Mouse (Mus musculus): ENCODE measurements around the gene Car12. TPM values are rescaled to one million over a fixed set of nuclear protein-coding genes. Genes with fewer than 3 reads are reported as not detected.

The Car12 gene
- polyA plus RNA-seq, 1 experiment = 0.74 TPM

DNA sequence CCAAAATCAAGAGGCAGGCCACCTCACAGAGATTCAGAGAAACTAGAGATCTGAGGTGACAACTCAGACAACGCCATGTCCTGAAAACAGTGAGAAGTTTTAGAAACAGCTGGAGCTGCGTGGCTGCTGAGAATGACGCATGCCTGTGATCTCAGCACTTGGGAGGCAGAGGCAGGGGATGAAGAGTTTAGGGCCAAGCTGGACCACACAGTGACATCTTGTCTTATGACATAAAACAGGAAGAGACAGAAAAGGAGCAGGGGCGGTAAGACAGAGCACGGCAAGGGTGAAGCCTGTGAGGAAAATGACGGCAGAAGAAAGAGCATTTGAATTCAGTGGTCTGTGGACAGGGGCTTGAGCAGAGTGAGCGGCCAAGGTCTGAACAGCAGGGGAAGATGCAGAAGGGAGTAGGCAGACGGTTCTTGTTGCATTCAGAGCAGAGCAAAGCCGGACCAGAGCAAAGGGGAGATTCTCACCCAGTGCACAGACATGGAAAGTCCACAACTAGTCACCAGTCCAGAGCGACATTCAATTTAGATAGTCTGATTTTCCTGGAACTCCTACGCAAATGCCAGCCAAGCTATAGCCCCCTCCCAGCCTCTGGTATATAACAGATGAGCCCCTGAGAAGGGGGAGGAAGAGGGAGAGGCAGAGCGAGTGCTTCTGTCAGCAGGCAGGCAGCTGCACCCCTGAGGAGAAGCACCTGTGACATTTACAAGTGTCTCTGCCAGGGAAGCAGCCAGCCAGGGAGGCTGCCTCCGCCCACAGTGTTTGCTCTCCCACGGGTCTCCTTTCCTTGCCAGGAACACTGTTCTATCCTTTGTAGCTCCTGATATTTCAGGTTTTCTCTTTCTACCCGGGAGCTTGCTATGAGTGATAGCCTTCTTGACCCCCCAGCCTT is 19.6 kb downstream of the Car12 start:
- 73% methylated on average over 15 of the region's 15 CpGs for WGBS
- no peak overlapping the region for H3K27ac ChIP-seq (ENCODE audit: insufficient read depth, low read length)
- H3K4me1 ChIP-seq (ENCODE audit: control insufficient read depth, insufficient read depth, insufficient read length) = no peaks in the 10 kb centered on the region
- no peak overlapping the region for H3K4me3 ChIP-seq (ENCODE audit: extremely low read depth, insufficient read depth, insufficient read length)
- TF ChIP-seq CTCF (IDR thresholded peaks at IDR 0.05; ENCODE audit: extremely low read depth, insufficient read depth, insufficient read length, insufficient replicate concordance) (no peak), POLR2A (IDR thresholded peaks at IDR 0.05; ENCODE audit: low read depth, low read length) (no peak)
- DNase-seq (ENCODE audit: low read depth in 1 of 2, low spot score in 2 of 2) = no peak
- H3K27me3 ChIP-seq (ENCODE audit: control insufficient read depth, insufficient read depth, low read length) = no peaks in the 10 kb centered on the region
- no peaks in the 10 kb centered on the region for H3K36me3 ChIP-seq (ENCODE audit: control insufficient read depth, insufficient read depth, low read length)

DNA sequence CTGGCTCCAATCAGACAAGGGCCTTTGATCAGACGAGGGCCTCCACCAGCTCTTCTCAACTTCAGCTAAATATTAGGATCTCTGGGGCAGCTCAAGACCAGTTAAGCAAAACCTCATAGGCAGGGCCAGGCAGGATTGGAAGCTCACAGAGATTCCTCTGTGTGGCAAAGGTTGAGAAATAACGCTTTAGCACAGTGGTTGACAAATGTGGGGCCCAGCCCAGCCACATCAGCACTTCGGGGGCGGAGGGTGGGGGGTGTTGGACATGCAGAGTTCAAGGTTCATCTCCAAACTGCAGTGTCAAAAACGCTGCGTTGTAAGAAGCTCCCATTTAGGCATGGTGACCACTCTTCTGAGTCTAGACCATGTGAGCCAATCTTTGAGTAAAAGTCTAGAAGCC is 21.1 kb downstream of the Car12 start:
- WGBS = 87% methylated on average over 6 of the region's 6 CpGs
- TF ChIP-seq CTCF (IDR thresholded peaks at IDR 0.05; ENCODE audit: extremely low read depth, insufficient read depth, insufficient read length, insufficient replicate concordance) (no peak), POLR2A (IDR thresholded peaks at IDR 0.05; ENCODE audit: low read depth, low read length) (no peak)
- Histone ChIP-seq H3K4me1 (ENCODE audit: control insufficient read depth, insufficient read depth, insufficient read length) (no peaks in the 10 kb centered on the region), H3K27me3 (ENCODE audit: control insufficient read depth, insufficient read depth, low read length) (no peaks in the 10 kb centered on the region), H3K4me3 (ENCODE audit: extremely low read depth, insufficient read depth, insufficient read length) (no peak overlapping the region), H3K36me3 (ENCODE audit: control insufficient read depth, insufficient read depth, low read length) (no peaks in the 10 kb centered on the region), H3K27ac (ENCODE audit: insufficient read depth, low read length) (no peak overlapping the region)
- DNase-seq (ENCODE audit: low read depth in 1 of 2, low spot score in 2 of 2) = no peak

DNA sequence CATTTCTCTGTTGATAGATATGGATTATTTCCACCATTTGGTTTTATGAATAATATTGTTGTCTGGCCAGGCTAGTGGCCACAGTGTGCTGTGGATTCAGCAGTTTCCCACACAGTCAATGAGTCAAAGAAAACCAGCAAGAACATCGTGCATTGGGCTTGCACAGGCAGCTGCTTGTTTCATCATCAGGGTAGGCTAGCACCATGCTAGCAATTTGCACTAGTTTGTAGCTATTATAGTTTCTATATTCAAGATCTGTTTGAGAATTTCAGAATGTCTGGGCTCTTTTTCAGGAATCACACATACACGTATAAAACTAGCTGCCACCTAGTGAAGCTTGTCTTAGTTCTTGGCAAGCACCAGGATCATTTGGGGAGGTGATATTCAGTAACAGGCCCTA is 21.6 kb downstream of the Car12 start:
- 88% methylated on average over 2 of the region's 2 CpGs for WGBS
- no peaks in the 10 kb centered on the region for H3K4me1 ChIP-seq (ENCODE audit: control insufficient read depth, insufficient read depth, insufficient read length)
- TF ChIP-seq POLR2A (IDR thresholded peaks at IDR 0.05; ENCODE audit: low read depth, low read length) = no peak
- no peak for TF ChIP-seq CTCF (IDR thresholded peaks at IDR 0.05; ENCODE audit: extremely low read depth, insufficient read depth, insufficient read length, insufficient replicate concordance)

DNA sequence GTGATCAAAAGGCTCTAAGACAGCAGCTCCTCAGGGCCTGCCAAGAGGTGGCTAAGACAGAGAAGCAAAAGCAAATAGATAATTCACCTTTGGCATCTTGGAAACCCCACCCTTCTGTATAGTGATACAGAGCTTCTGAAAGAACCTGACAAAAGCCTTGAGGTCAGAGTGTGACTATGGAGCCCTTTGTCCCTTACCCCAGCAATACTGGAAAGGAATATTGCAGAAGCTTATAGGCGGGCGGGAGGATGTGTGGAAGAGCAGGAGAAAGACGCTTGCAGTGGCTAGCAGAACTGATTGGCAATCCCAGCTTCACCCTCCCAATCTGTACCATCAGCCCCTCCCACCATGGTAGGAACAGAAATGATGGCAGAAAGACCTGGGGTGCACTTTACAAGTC is 22.5 kb downstream of the Car12 start:
- Histone ChIP-seq H3K27me3 (ENCODE audit: control insufficient read depth, insufficient read depth, low read length) (no peaks in the 10 kb centered on the region), H3K4me3 (ENCODE audit: extremely low read depth, insufficient read depth, insufficient read length) (no peak overlapping the region), H3K36me3 (ENCODE audit: control insufficient read depth, insufficient read depth, low read length) (no peaks in the 10 kb centered on the region), H3K27ac (ENCODE audit: insufficient read depth, low read length) (no peak overlapping the region), H3K4me1 (ENCODE audit: control insufficient read depth, insufficient read depth, insufficient read length) (no peaks in the 10 kb centered on the region)
- TF ChIP-seq CTCF (IDR thresholded peaks at IDR 0.05; ENCODE audit: extremely low read depth, insufficient read depth, insufficient read length, insufficient replicate concordance) (no peak), POLR2A (IDR thresholded peaks at IDR 0.05; ENCODE audit: low read depth, low read length) (no peak)
- WGBS = 90% methylated on average over 3 of the region's 3 CpGs
- no peak for DNase-seq (ENCODE audit: low read depth in 1 of 2, low spot score in 2 of 2)

More for the DNA sequence above, 21.6 kb downstream of the Car12 start:
- no peak for DNase-seq (ENCODE audit: low read depth in 1 of 2, low spot score in 2 of 2)
- H3K27ac ChIP-seq (ENCODE audit: insufficient read depth, low read length) = no peak overlapping the region
- H3K36me3 ChIP-seq (ENCODE audit: control insufficient read depth, insufficient read depth, low read length) = no peaks in the 10 kb centered on the region
- no peaks in the 10 kb centered on the region for H3K27me3 ChIP-seq (ENCODE audit: control insufficient read depth, insufficient read depth, low read length)
- H3K4me3 ChIP-seq (ENCODE audit: extremely low read depth, insufficient read depth, insufficient read length) = no peak overlapping the region

DNA sequence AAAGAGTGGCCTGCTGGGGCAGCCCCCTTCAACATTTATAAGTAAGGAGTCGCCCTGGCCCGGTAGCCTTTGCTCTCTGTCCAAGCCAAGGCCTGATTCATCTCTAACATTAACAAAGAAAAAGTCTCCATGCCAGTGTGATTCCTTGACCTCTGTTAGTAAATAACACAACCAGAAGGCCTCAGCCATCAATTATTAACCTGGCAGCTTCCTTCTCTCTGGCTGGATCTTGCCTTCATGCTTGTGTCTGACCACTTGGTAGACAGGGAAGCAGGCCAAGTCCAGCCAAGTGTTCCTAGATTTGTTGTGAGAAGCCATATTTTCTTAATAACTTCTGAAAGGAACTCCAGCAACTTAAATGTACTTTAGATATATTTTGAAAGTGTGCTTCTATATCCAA is 23.1 kb downstream of the Car12 start:
- Histone ChIP-seq H3K36me3 (ENCODE audit: control insufficient read depth, insufficient read depth, low read length) (no peaks in the 10 kb centered on the region), H3K27me3 (ENCODE audit: control insufficient read depth, insufficient read depth, low read length) (no peaks in the 10 kb centered on the region), H3K27ac (ENCODE audit: insufficient read depth, low read length) (no peak overlapping the region), H3K4me3 (ENCODE audit: extremely low read depth, insufficient read depth, insufficient read length) (no peak overlapping the region), H3K4me1 (ENCODE audit: control insufficient read depth, insufficient read depth, insufficient read length) (no peaks in the 10 kb centered on the region)
- 95% methylated on average over 2 of the region's 2 CpGs for WGBS
- DNase-seq (ENCODE audit: low read depth in 1 of 2, low spot score in 2 of 2) = no peak
- TF ChIP-seq POLR2A (IDR thresholded peaks at IDR 0.05; ENCODE audit: low read depth, low read length) (no peak), CTCF (IDR thresholded peaks at IDR 0.05; ENCODE audit: extremely low read depth, insufficient read depth, insufficient read length, insufficient replicate concordance) (no peak)

- TF ChIP-seq CTCF (IDR thresholded peaks at IDR 0.05; ENCODE audit: extremely low read depth, insufficient read depth, insufficient read length, insufficient replicate concordance) (no peak), POLR2A (IDR thresholded peaks at IDR 0.05; ENCODE audit: low read depth, low read length) (no peak)
- no peak for DNase-seq (ENCODE audit: low read depth in 1 of 2, low spot score in 2 of 2)
- no peak overlapping the region for H3K27ac ChIP-seq (ENCODE audit: insufficient read depth, low read length)
- H3K27me3 ChIP-seq (ENCODE audit: control insufficient read depth, insufficient read depth, low read length) = no peaks in the 10 kb centered on the region
- H3K36me3 ChIP-seq (ENCODE audit: control insufficient read depth, insufficient read depth, low read length) = no peaks in the 10 kb centered on the region
- H3K4me3 ChIP-seq (ENCODE audit: extremely low read depth, insufficient read depth, insufficient read length) = no peak overlapping the region
- no peaks in the 10 kb centered on the region for H3K4me1 ChIP-seq (ENCODE audit: control insufficient read depth, insufficient read depth, insufficient read length)
- WGBS = 88% methylated on average over 7 of the region's 7 CpGs
Measured at GRCm38 (mm10) chr9:66739516-66739915, 26.0 kb downstream of the Car12 start.

DNA sequence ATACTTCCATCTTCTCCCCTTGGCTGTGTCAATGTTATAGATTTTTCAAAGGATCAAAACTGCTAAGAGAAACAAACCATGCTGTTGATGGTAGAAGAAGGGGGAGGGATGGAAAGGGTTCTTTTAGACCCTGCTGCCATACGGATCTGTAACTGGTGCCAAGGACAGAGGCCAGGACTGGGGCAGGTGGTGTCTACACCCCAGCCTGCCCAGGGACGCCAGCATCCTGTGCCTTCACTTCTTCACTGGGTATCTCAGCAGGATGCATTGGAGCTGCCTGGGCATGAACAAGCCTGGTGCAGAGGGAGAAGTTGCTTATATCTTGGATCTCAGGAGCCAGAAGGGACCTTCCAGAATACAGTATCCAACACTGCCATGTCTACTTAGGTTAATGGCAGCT is 31.0 kb downstream of the Car12 start:
- Histone ChIP-seq H3K27me3 (ENCODE audit: control insufficient read depth, insufficient read depth, low read length) (no peaks in the 10 kb centered on the region), H3K4me1 (ENCODE audit: control insufficient read depth, insufficient read depth, insufficient read length) (no peaks in the 10 kb centered on the region), H3K36me3 (ENCODE audit: control insufficient read depth, insufficient read depth, low read length) (no peaks in the 10 kb centered on the region), H3K27ac (ENCODE audit: insufficient read depth, low read length) (no peak overlapping the region), H3K4me3 (ENCODE audit: extremely low read depth, insufficient read depth, insufficient read length) (no peak overlapping the region)
- no peak for TF ChIP-seq CTCF (IDR thresholded peaks at IDR 0.05; ENCODE audit: extremely low read depth, insufficient read depth, insufficient read length, insufficient replicate concordance)
- no peak for TF ChIP-seq POLR2A (IDR thresholded peaks at IDR 0.05; ENCODE audit: low read depth, low read length)
- DNase-seq (ENCODE audit: low read depth in 1 of 2, low spot score in 2 of 2) = no peak
- 93% methylated on average over 2 of the region's 2 CpGs for WGBS
